8 mouse cellular contexts compared by ENCODE assay signal in genomic region chr8:127499720-127500114, GRCm38 (mm10).
DNase-seq lines count a peak whose midpoint lies in the region; ATAC-seq and TF ChIP-seq lines count a peak whose summit lies in the region.

No protein-coding gene starts in this region.

- no peaks in the 10 kb centered on the region for H3K36me3 ChIP-seq in erythroblast, embryonic 14.5 days (ENCODE audit: control insufficient read depth)
- H3K36me3 ChIP-seq in spleen, adult 2 months (ENCODE audit: control insufficient read depth, insufficient read depth, low read length) = no peaks in the 10 kb centered on the region
- no peaks in the 10 kb centered on the region for H3K36me3 ChIP-seq in liver, embryonic 14.5 days (replicated peaks; ENCODE audit: control insufficient read depth, insufficient read depth, low read depth)
- H3K36me3 ChIP-seq in stomach, embryonic 15.5 days = no peaks in the 10 kb centered on the region

- H3K9me3 ChIP-seq in erythroblast, embryonic 14.5 days (ENCODE audit: control insufficient read depth, low read length) = no peaks in the 10 kb centered on the region
- H3K9me3 ChIP-seq in liver, embryonic 14.5 days (ENCODE audit: control insufficient read depth, low read length) = no peaks in the 10 kb centered on the region
- no peaks in the 10 kb centered on the region for H3K9me3 ChIP-seq in stomach, embryonic 15.5 days

- intact Hi-C loops in left cerebral cortex, postnatal 4 days (cut with DNase I) = no loop called here

- no peaks in the 10 kb centered on the region; the same call in 1 of the 2 replicates for H3K4me1 ChIP-seq in erythroblast, embryonic 14.5 days (ENCODE audit: control insufficient read depth)
- peaks cover 13% of the 10 kb centered on the region; the same call in 1 of the 2 replicates for H3K4me1 ChIP-seq in spleen, adult 2 months (ENCODE audit: control insufficient read depth, insufficient read depth, insufficient read length)
- H3K4me1 ChIP-seq in liver, embryonic 14.5 days (replicated peaks; ENCODE audit: control insufficient read depth in 2 of 2, insufficient read depth in 2 of 2, low read length in 1 of 2) = peaks cover 0 to 18% of the 10 kb centered on the region in 2 experiments; a peak in 2 of 4 replicates
- peaks cover 5% of the 10 kb centered on the region; the same call in 1 of the 2 replicates for H3K4me1 ChIP-seq in stomach, embryonic 15.5 days

- no peaks in the 10 kb centered on the region for H3K27me3 ChIP-seq in erythroblast, embryonic 14.5 days (ENCODE audit: control insufficient read depth)
- H3K27me3 ChIP-seq in spleen, adult 2 months (ENCODE audit: control insufficient read depth, insufficient read depth, low read length) = no peaks in the 10 kb centered on the region
- H3K27me3 ChIP-seq in liver, embryonic 14.5 days (ENCODE audit: control insufficient read depth, insufficient read depth, low read length) = no peaks in the 10 kb centered on the region
- no peaks in the 10 kb centered on the region for H3K27me3 ChIP-seq in stomach, embryonic 15.5 days (replicated peaks)

- peak overlapping the region; percentile 7 for H3K4me3 ChIP-seq in erythroblast, embryonic 14.5 days (replicated peaks)
- peak overlapping the region; percentile 26 for H3K4me3 ChIP-seq in spleen, adult 2 months (ENCODE audit: extremely low read depth, insufficient read depth, insufficient read length)
- peak overlapping the region; percentile 31 to 40; a peak in 3 of 4 replicates for H3K4me3 ChIP-seq in liver, embryonic 14.5 days (ENCODE audit: insufficient read depth in 1 of 2, low read depth in 2 of 2, low read length in 2 of 2)
- 0 out of 2 replicates have a peak overlapping the region, but pooled peaks have one; percentile 7 for H3K4me3 ChIP-seq in stomach, embryonic 15.5 days (replicated peaks)

- no peak overlapping the region for H3K9ac ChIP-seq in liver, embryonic 14.5 days (replicated peaks)
- no peak overlapping the region for H3K9ac ChIP-seq in stomach, embryonic 15.5 days

- TF ChIP-seq CTCF in spleen, adult 2 months (IDR thresholded peaks at IDR 0.05; ENCODE audit: extremely low read depth, insufficient read depth, insufficient read length, insufficient replicate concordance) = no peak
- no peak for TF ChIP-seq CTCF in liver, embryonic 14.5 days (IDR thresholded peaks at IDR 0.05; ENCODE audit: low read depth)

- WGBS in spleen, adult 2 months = 14% methylated on average over 13 of the region's 13 CpGs
- WGBS in liver, embryonic 14.5 days (ENCODE audit: insufficient replicate concordance) = 18% methylated on average over 13 of the region's 13 CpGs
- 41% methylated on average over 13 of the region's 13 CpGs for WGBS in stomach, embryonic 15.5 days

- TF ChIP-seq EP300 in liver, embryonic 14.5 days (IDR thresholded peaks at IDR 0.05; ENCODE audit: low read depth) = no peak

- TF ChIP-seq POLR2A in spleen, adult 2 months (IDR thresholded peaks at IDR 0.05; ENCODE audit: low read depth, low read length) = no peak

- no peak for DNase-seq in spleen, adult 2 months (ENCODE audit: low read depth in 1 of 2, low spot score in 2 of 2)
- DNase-seq in spleen, adult 12 weeks (ENCODE audit: low spot score) = no peak
- DNase-seq in liver, embryonic 14.5 days (ENCODE audit: low read depth in 3 of 3, low spot score in 3 of 3) = no peak
- no peak for DNase-seq in left cerebral cortex, postnatal 4 days
- no peak for DNase-seq in urinary bladder, adult 18-20 months (ENCODE audit: low spot score in 2 of 2)

- no peak overlapping the region for H3K27ac ChIP-seq in spleen, adult 2 months (ENCODE audit: insufficient read depth, low read length)
- no peak overlapping the region for H3K27ac ChIP-seq in liver, embryonic 14.5 days
- H3K27ac ChIP-seq in stomach, embryonic 15.5 days = 0 out of 2 replicates have a peak overlapping the region, but pooled peaks have one; percentile 4

- no peak for ATAC-seq in erythroblast, adult 5-6 weeks (replicated peaks; ENCODE audit: low FRiP score, poor library complexity, severe bottlenecking)
- no peak for ATAC-seq in liver, embryonic 14.5 days (ENCODE audit: insufficient read depth)
- ATAC-seq in stomach, embryonic 15.5 days (ENCODE audit: insufficient read depth, low FRiP score, low read depth) = no peak

- H3K4me2 ChIP-seq in liver, embryonic 14.5 days (ENCODE audit: low read depth) = peak overlapping the region; percentile 59
- peak overlapping the region; percentile 28 for H3K4me2 ChIP-seq in stomach, embryonic 15.5 days
